Mouse (Mus musculus) thymus, adult 2 months (tissue): ENCODE measurements around the gene Prpf6. TPM values are rescaled to one million over a fixed set of nuclear protein-coding genes. Genes with fewer than 3 reads are reported as not detected.
A peak's percentile ranks its signal among the peaks of the same experiment; 100 is the strongest.

ENCODE experiments used
- DNase-seq: peaks from one replicate; pipeline ENCODE4 v3.0.0; 2021
- H3K27ac ChIP-seq: fragments of 200-500 bp; 2 replicates; pipeline ENCODE4 v1.5.1; 2012; ENCODE audit warnings: low read length, control low read depth; ENCODE audit not compliant: control insufficient read depth, insufficient read depth
- H3K27me3 ChIP-seq: fragments of 200-500 bp; 2 replicates; pipeline ENCODE4 v1.6.1; 2012; ENCODE audit warnings: mild to moderate bottlenecking, low read length, moderate library complexity, mixed read lengths; ENCODE audit not compliant: control insufficient read depth, insufficient read depth
- H3K36me3 ChIP-seq: fragments of 200-500 bp; 2 replicates; pipeline ENCODE4 v1.6.1; 2012; ENCODE audit warnings: mild to moderate bottlenecking, low read length, moderate library complexity; ENCODE audit not compliant: control insufficient read depth, insufficient read depth
- H3K4me1 ChIP-seq: fragments of 200-500 bp; replicated peaks from 2 replicates; pipeline ENCODE4 v1.6.1; 2012; ENCODE audit warnings: low read length; ENCODE audit not compliant: control insufficient read depth, insufficient read depth
- H3K4me3 ChIP-seq: fragments of 200-500 bp; 2 replicates; pipeline ENCODE4 v1.5.1; 2012; ENCODE audit warnings: mild to moderate bottlenecking, low read length, control low read depth, moderate library complexity; ENCODE audit not compliant: control insufficient read depth, insufficient read depth
- CTCF ChIP-seq: fragments of 200-500 bp; IDR thresholded peaks from 2 replicates; pipeline ENCODE4 v1.5.1; 2012; ENCODE audit warnings: mild to moderate bottlenecking, control low read depth, low read length, moderate library complexity, borderline replicate concordance; ENCODE audit not compliant: control insufficient read depth, poor library complexity, insufficient read depth; ENCODE audit errors: extremely low read depth
- POLR2A ChIP-seq: fragments of 200-500 bp; IDR thresholded peaks from 2 replicates; pipeline ENCODE4 v1.6.1; 2012; ENCODE audit warnings: mild to moderate bottlenecking, low read length, control low read depth, moderate library complexity; ENCODE audit not compliant: control insufficient read depth, poor library complexity, insufficient read depth; ENCODE audit errors: extremely low read depth
- WGBS: fragments of 180-500 bp; shearing (Covaris S2); methylation state at CpG from one replicate; pipeline ENCODE4 v1.1.7; 2018; 5-methylcytosine and 5-hydroxymethylcytosine counted together
- polyA plus RNA-seq: library from polyadenylated mRNA; depleted of rRNA; stranded (reverse); fragments of >200 nt; gene quantifications from 2 replicates; pipeline ENCODE4 v1.2.3, GENCODE M21; 2012

The Prpf6 gene
- polyA plus RNA-seq, 1 experiment: 22.2 TPM

DNA sequence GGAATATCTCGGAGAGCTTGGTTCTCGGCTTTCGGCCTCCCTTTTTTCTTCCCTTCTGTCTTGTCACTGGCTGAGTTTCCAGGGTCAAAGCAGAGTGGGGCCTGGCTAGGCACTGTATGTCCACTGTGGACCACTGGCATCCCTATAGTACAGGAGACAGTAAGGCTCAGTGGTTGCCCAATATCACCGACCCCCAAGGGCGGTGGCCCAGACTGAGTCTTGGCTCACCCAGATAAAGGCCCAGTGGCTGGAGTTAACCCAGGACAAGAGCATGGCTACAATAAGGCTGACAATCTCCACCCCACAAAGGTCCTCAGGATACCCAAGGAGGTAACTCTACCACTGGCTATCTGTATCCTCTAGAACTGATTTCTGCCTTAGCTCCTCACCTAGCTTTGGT is 1.2 kb upstream of the Prpf6 start:
- TF ChIP-seq POLR2A: no peak
- no peak for TF ChIP-seq CTCF
- H3K27ac ChIP-seq: no peak overlapping the region
- DNase-seq: no peak
- H3K4me1 ChIP-seq: peaks cover 11% of the 10 kb centered on the region
- no peaks in the 10 kb centered on the region for H3K27me3 ChIP-seq
- WGBS: 99% methylated on average over 5 of the region's 5 CpGs
- no peak overlapping the region for H3K4me3 ChIP-seq
- H3K36me3 ChIP-seq: peaks cover 1% of the 10 kb centered on the region; the same call in 1 of the 2 replicates

DNA sequence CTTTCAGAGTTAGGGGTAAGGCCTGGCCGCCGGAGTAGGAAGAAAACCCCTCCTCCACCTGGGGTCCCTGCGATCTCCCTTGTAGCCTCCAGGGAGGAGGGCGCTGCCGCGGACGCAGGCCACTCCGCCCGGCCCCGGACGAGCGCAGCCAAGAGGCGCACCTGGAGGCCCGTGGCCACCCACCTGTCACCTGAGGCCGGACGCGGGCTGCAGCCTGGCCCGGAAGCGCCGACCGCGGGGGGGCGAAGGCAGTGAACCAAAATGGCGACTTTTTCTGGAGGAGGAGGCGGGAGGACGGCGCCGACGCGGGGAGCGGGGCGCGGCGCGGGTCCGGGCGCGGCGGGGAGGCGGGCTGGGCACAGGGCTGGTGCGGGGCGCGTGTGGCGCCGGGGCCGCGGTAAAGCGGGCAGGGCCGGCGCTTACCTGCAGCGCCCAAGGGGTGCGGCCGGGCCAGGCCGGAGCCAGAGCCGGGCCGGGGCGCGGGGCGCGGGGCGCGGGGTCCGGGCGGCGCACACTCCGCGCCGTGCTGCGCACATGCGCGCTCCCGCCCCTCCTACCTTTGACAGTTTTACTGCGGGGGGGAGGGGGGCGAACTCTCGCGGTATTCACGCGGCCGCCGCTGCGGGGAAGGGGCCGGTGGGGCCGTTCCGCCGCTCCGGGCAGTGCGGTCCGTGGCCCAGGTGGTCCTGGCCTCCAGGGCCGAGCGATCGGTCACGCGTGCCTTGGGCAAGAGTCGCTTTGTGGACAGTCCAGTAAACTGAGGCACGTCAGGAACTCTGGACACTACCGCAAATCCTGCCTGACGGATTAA is 768 bp downstream of the Prpf6 start, which contains the start of gene Zfp512b:
Gene Zfp512b (minus strand): TSS at position 573 of the 811 bp plus-strand sequence.
- DNase-seq: peak; percentile 69
- WGBS: under 1% methylated on average over 97 of the region's 97 CpGs

DNA sequence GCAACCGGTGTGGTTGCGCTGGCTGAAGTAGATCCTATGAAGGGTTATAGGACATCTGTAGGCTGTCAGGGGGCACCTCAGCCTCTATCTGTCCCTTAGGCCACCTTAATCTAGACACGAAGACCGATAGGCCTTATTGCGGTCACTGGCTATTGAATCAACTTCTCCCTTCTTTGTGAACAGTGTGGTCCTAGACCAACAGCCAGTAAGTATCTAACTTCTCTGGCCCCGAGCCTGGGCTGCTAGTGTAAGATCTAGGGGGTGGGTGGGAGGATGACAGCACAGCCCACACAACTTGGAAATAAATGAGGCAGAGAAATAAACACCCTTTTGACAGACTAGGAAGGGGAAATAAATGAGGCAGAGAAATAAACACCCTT is 1.4 kb downstream of the Prpf6 start:
- H3K4me3 ChIP-seq: peak overlapping the region; percentile 97
- H3K36me3 ChIP-seq: no peaks in the 10 kb centered on the region; the same call in 1 of the 2 replicates
- TF ChIP-seq POLR2A: no peak
- no peak for TF ChIP-seq CTCF
- H3K27me3 ChIP-seq: no peaks in the 10 kb centered on the region
- WGBS: 16% methylated on average over 6 of the region's 6 CpGs
- no peak for DNase-seq
- H3K4me1 ChIP-seq: peaks cover 11% of the 10 kb centered on the region
- H3K27ac ChIP-seq: no peak overlapping the region

More for the DNA sequence above, 768 bp downstream of the Prpf6 start, which contains the start of gene Zfp512b:
- Histone ChIP-seq H3K4me3 (peak within 1 kb of the TSS; percentile 97), H3K4me1 (peaks cover 11% of the 10 kb centered on the region), H3K27ac (peak within 1 kb of the TSS; percentile 45), H3K36me3 (no peaks in the 10 kb centered on the region; the same call in 1 of the 2 replicates), H3K27me3 (no peaks in the 10 kb centered on the region)
- TF ChIP-seq POLR2A: no peak
- 0 out of 2 replicates have a peak, but pooled peaks have one; percentile 22 for TF ChIP-seq CTCF

DNA sequence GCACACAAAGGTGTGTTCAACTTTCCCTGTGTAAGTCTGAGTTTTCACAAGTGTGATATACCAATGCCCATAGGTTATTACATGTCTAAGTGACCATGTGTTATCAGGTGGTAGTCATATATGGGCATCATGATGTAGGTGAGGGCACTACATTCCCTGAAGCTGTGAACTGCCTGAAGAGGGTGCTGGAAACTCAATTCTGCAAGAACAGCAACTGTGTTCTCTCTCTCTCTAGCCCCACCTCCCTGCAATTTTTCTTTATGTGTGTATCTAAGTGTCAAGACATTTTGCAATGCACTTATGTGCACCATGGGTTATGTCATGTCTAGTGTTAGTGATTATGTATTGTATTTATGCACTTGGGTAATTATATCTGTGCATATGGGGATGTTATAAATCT is 2.3 kb downstream of the Prpf6 start:
- Histone ChIP-seq H3K4me3 (no peak overlapping the region), H3K4me1 (peaks cover 16% of the 10 kb centered on the region)
- TF ChIP-seq POLR2A: no peak

DNA sequence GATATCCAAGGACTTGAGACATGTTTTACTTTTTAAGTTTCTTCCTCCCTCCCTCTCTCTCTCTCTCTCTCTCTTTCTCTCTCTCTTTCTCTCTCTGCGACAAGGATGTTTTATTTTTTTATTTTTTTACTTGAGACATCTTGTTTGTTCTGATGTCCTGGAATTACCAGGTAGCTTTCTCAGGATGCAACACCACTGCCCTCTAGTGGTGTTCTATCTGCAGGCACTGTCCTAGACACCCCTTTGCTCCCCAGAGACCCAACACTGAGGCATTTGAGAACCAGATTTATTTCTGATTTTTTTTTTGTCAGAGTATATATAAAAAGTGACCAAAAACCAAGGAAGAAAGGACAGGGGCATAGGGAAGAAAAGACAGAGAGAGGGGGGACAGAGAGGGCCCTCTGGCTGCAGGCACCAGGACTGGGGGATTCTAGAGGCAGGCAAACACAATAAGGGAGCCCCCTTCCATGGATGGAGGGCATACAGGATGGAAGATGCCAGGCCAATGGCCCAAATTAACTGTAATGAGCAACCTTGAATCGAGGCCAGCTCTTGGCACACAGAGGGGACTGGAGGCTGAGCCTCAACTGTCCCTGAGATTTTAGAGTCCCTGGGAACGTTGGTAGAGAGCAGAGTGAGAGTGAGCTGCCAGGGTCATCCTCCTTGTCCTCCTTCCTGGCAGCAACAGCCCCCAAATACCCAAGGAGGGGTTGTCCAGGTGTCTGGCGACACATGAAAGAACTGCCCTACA is 3.5 kb downstream of the Prpf6 start:
- Histone ChIP-seq H3K27ac (no peak overlapping the region), H3K4me3 (no peak overlapping the region), H3K36me3 (no peaks in the 10 kb centered on the region; the same call in 1 of the 2 replicates), H3K27me3 (no peaks in the 10 kb centered on the region), H3K4me1 (peaks cover 16% of the 10 kb centered on the region)
- 83% methylated on average over 4 of the region's 4 CpGs for WGBS
- TF ChIP-seq POLR2A (no peak), CTCF (no peak)
- peak; percentile 41 for DNase-seq

More for the DNA sequence above, 2.3 kb downstream of the Prpf6 start:
- Histone ChIP-seq H3K36me3 (no peaks in the 10 kb centered on the region; the same call in 1 of the 2 replicates), H3K27me3 (no peaks in the 10 kb centered on the region), H3K27ac (no peak overlapping the region)
- DNase-seq: no peak

DNA sequence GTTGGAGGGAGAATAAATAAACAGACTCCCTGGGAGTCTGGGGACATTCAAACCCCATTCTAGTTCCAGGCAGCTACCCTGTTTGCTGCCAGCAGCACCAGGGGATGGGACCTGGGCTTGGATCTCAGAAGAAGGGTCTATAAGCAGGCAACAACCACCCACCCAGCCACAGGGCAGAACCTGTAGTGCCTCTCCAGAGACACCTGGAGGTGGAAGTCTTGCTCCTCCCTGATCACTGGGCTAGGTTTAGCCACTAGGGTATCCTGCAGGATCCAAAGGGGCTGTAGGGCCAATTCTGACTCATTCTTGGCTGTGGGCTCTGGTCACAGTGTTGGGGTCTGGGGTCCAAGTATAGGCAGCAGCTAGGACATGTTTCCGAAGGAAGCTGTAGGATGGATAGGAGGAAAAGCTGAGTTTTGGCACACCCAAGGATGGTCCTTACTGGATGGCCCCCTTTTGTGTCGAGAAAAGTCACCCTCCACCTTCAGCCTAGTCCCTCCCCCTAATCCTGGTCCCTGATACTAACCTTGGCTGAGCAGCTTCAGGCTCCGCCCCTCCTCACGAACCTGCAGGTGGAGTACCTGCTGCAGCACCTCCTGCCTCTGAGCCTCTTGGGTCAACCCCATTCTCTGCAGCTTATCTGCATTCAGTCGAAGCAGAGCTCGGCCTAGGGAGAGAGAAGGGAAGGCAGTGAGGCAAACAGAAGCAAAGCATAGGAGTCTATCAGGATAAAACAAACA is 4.7 kb downstream of the Prpf6 start:
- Histone ChIP-seq H3K27me3 (no peaks in the 10 kb centered on the region), H3K36me3 (no peaks in the 10 kb centered on the region), H3K4me1 (peaks cover 22% of the 10 kb centered on the region), H3K27ac (no peak overlapping the region), H3K4me3 (no peak overlapping the region)
- DNase-seq: no peak
- WGBS: 89% methylated on average over 6 of the region's 6 CpGs
- TF ChIP-seq POLR2A: no peak
- no peak for TF ChIP-seq CTCF
